Mouse (Mus musculus): ENCODE data around the gene Gmnc. TPM values are rescaled to one million over a fixed set of nuclear protein-coding genes. Genes with fewer than 3 reads are reported as not detected.

The Gmnc gene
- polyA plus RNA-seq, 1 experiment from 2014 or later: not detected

GRCm38 (mm10) chr16:26966830-26967229, 24.6 kb downstream of the Gmnc start:
- no peak overlapping the region for H3K4me3 ChIP-seq

GRCm38 (mm10) chr16:26961971-26962370, 29.5 kb downstream of the Gmnc start:
- Histone ChIP-seq H3K4me2 (replicated peaks) (no peak overlapping the region), H3K27ac (no peak overlapping the region), H3K9ac (no peak overlapping the region), H3K9me3 (no peaks in the 10 kb centered on the region), H3K4me1 (no peaks in the 10 kb centered on the region), H3K4me3 (no peak overlapping the region), H3K36me3 (no peaks in the 10 kb centered on the region), H3K27me3 (replicated peaks) (no peaks in the 10 kb centered on the region)
- no peak for ATAC-seq (ENCODE audit: low FRiP score, low read depth)

More at GRCm38 (mm10) chr16:26966830-26967229, 24.6 kb downstream of the Gmnc start:
- Histone ChIP-seq H3K27me3 (replicated peaks) (peaks cover 4% of the 10 kb centered on the region), H3K9ac (no peak overlapping the region), H3K4me1 (peaks cover 4% of the 10 kb centered on the region), H3K27ac (no peak overlapping the region), H3K36me3 (no peaks in the 10 kb centered on the region), H3K9me3 (no peaks in the 10 kb centered on the region), H3K4me2 (replicated peaks) (no peak overlapping the region)
- WGBS: 88% methylated on average over 2 of the region's 2 CpGs
- no peak for ATAC-seq (ENCODE audit: low FRiP score, low read depth)

GRCm38 (mm10) chr16:26951601-26952000, 39.9 kb downstream of the Gmnc start:
- Histone ChIP-seq H3K9ac (no peak overlapping the region), H3K36me3 (no peaks in the 10 kb centered on the region), H3K27ac (no peak overlapping the region), H3K4me3 (no peak overlapping the region), H3K27me3 (replicated peaks) (no peaks in the 10 kb centered on the region), H3K4me1 (no peaks in the 10 kb centered on the region), H3K9me3 (no peaks in the 10 kb centered on the region), H3K4me2 (replicated peaks) (no peak overlapping the region)
- no peak for ATAC-seq (ENCODE audit: low FRiP score, low read depth)
- 92% methylated on average over 3 of the region's 3 CpGs for WGBS

- WGBS: 57% methylated on average over 4 of the region's 4 CpGs
- ATAC-seq (ENCODE audit: low FRiP score, low read depth): no peak
- Histone ChIP-seq H3K27me3 (replicated peaks) (no peaks in the 10 kb centered on the region), H3K9ac (no peak overlapping the region), H3K4me3 (no peak overlapping the region), H3K4me2 (replicated peaks) (no peak overlapping the region), H3K4me1 (no peaks in the 10 kb centered on the region), H3K27ac (no peak overlapping the region), H3K9me3 (no peaks in the 10 kb centered on the region), H3K36me3 (no peaks in the 10 kb centered on the region)
Observed at GRCm38 (mm10) chr16:26950209-26950608, 41.2 kb downstream of the Gmnc start.

- H3K36me3 ChIP-seq: no peaks in the 10 kb centered on the region
- no peak for ATAC-seq (ENCODE audit: low FRiP score, low read depth)
- H3K4me2 ChIP-seq (replicated peaks): no peak overlapping the region
- H3K27ac ChIP-seq: no peak overlapping the region
- no peaks in the 10 kb centered on the region for H3K27me3 ChIP-seq (replicated peaks)
- H3K9ac ChIP-seq: no peak overlapping the region
- no peaks in the 10 kb centered on the region for H3K4me1 ChIP-seq
- WGBS: 89% methylated on average over 1 of the region's 1 CpGs
- no peaks in the 10 kb centered on the region for H3K9me3 ChIP-seq
- H3K4me3 ChIP-seq: no peak overlapping the region
Observed at GRCm38 (mm10) chr16:26903968-26904367, 87.5 kb downstream of the Gmnc start.

GRCm38 (mm10) chr16:26901471-26901870, 90.0 kb downstream of the Gmnc start:
- ATAC-seq (ENCODE audit: low FRiP score, low read depth): peak; percentile 87
- Histone ChIP-seq H3K4me1 (no peaks in the 10 kb centered on the region), H3K4me2 (replicated peaks) (no peak overlapping the region), H3K4me3 (no peak overlapping the region), H3K9me3 (no peaks in the 10 kb centered on the region), H3K36me3 (no peaks in the 10 kb centered on the region), H3K9ac (no peak overlapping the region), H3K27me3 (replicated peaks) (no peaks in the 10 kb centered on the region), H3K27ac (no peak overlapping the region)
- 5% methylated on average over 4 of the region's 4 CpGs for WGBS

- no peak overlapping the region for H3K27ac ChIP-seq
- no peaks in the 10 kb centered on the region for H3K36me3 ChIP-seq
- no peak overlapping the region for H3K4me2 ChIP-seq (replicated peaks)
- H3K9me3 ChIP-seq: no peaks in the 10 kb centered on the region
- H3K27me3 ChIP-seq (replicated peaks): no peaks in the 10 kb centered on the region
- no peak overlapping the region for H3K9ac ChIP-seq
- WGBS: 85% methylated on average over 4 of the region's 4 CpGs
- H3K4me1 ChIP-seq: no peaks in the 10 kb centered on the region
- H3K4me3 ChIP-seq: no peak overlapping the region
- no peak for ATAC-seq (ENCODE audit: low FRiP score, low read depth)
Observed at GRCm38 (mm10) chr16:26886337-26886736, 105.1 kb downstream of the Gmnc start.

- Histone ChIP-seq H3K4me3 (no peak overlapping the region), H3K27ac (no peak overlapping the region), H3K36me3 (no peaks in the 10 kb centered on the region), H3K9me3 (no peaks in the 10 kb centered on the region), H3K9ac (no peak overlapping the region), H3K4me1 (no peaks in the 10 kb centered on the region), H3K4me2 (replicated peaks) (no peak overlapping the region), H3K27me3 (replicated peaks) (no peaks in the 10 kb centered on the region)
- 78% methylated on average over 3 of the region's 3 CpGs for WGBS
- ATAC-seq (ENCODE audit: low FRiP score, low read depth): no peak
Observed at GRCm38 (mm10) chr16:26876885-26877284, 114.6 kb downstream of the Gmnc start.
